Mouse (Mus musculus) heart, adult 18-20 months (tissue): ENCODE results near the gene Srp72. TPM values are rescaled to one million over a fixed set of nuclear protein-coding genes. Genes with fewer than 3 reads are reported as not detected.

Experiments
- total RNA-seq, 2 experiments: library from RNA; stranded (reverse); gene quantifications; 2 replicates each; pipeline ENCODE4 v1.2.3; 2021

Gene Srp72
- total RNA-seq, 2 experiments from 2014 or later, result 40.4 to 50.6 TPM

Other genes with a start within 250 kb of the Srp72 start
- 10 to 100 TPM; 16.8 to 16.9 TPM for gene Aasdh, start 69.2 kb upstream of the Srp72 start, total RNA-seq
- 100 to 1,000 TPM; 159 TPM for gene Paics, start 23.4 kb upstream of the Srp72 start, total RNA-seq
- gene Ppat, start 23.1 kb upstream of the Srp72 start, total RNA-seq, result 10 to 100 TPM; 13.3 to 15.1 TPM
- not detected for gene Arl9, start 29.4 kb downstream of the Srp72 start, total RNA-seq
- not detected for gene Thegl, start 41.3 kb downstream of the Srp72 start, total RNA-seq
- 100 to 1,000 TPM; 417 to 443 TPM for gene Hopx, start 140.4 kb downstream of the Srp72 start, total RNA-seq
- not detected for gene Spink2, start 236.8 kb downstream of the Srp72 start, total RNA-seq